Mouse (Mus musculus) right cerebral cortex, postnatal 25 days (tissue): Measurements from ENCODE around the gene Zmynd10.
"Not testable (repeated sequence)": the region's sequence is repeated elsewhere in the genome, so short reads cannot be mapped to it uniquely, and the experiment has no call there.

Source experiments
- DNase-seq: peaks from one replicate; pipeline ENCODE4 v3.0.0; 2022

Gene Zmynd10

DNA sequence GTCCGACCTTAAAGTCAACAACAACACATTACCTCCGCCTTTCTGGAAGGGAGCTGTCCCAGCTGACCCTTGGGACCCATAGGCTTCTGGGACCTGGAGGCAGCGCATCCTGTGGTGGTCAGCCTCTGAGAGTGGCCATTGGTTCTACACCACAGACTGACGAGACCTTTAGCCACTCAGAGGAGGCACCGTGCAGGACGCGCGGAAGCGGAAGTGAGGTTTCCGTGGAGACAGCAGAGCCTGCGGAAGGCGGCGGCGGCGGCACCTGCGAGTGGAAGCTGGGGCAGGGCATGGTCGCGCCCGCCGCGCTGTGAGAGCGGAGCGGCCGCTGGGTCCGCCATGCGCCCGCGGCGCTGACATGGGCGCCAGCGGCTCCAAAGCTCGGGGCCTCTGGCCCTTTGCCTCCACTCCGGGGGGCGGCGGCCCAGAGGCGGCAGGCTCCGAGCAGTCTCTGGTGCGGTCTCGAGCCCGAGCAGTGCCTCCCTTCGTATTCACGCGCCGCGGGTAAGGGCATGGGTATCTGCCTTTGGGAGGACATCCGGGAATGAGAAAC lies 16.0 kb downstream of the Zmynd10 start, which contains the start of gene Tusc2:
Tusc2 (plus strand) TSS at position 227 of the 553 bp plus-strand sequence.
- peak; percentile 96 for DNase-seq

DNA sequence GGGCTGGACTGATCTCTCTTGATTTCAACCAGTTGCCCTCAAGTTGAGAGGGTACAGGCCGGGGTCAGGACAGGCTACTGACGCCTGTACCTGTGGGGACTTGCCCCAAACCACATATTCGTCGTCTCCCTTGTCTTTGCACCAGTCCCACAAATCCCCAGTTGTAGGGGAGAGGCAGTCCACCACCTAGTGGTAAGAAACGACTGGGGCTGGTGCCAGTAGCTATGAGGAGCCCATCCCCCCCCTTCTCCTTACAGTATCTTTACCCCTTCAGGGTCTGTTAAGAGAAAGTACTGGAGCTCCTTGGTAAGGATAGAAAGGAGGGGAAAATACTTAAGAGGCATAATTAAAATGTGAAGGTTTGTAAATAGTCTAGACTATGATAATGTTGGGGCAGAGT lies 18.5 kb downstream of the Zmynd10 start:
- DNase-seq = not testable (repeated sequence)

DNA sequence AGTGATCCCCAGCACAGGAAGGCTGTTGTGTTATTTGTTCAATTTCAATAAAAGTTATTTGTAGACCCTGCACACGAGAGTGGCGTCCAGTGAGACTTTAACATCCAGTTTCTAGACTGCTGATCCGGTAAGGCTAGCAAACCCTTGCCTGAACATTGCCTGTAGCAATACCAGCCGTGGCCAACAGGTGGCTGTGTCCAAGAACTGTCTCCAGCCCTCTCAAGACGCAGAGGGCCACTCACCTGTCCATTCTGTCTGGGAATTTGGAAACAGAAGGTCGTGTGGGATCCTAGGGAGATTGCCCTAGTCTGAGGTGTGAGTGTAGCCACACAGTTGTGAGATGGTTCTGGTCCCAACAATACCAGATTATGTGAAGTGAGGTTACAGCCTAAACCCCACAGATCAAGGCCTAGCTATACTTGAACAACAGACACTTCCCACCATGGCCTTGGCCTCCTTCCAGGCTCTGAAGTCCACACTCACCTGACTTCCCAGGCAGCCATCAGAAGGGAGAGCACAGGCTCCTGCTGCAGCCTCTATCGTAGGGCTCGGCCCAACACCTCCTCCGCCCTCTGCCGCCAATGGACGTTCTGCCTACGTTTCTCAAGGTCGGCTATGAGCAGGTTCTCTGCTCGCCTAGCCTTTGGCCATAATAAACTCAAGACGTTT lies 19.1 kb downstream of the Zmynd10 start:
- peak; percentile 64 for DNase-seq

DNA sequence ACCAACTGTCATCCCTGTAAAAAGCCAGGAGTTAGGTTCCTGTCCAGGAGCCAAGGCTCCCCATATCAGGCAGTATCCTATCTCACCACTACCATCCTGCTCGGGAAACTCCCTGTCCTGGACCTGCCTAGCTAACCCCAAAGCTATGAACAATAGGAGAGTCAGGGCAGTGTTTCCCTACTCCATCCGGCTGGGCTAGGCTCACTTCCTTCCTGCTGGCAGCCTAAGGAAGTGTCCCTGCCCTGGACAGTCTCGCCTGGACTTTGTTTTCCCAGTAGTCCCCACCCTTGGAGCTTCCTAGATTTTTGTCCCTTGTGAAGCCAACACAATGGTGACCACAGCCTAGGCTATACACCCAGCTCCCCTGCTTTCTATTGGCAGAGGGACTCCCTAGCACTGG lies 19.8 kb downstream of the Zmynd10 start:
- no peak for DNase-seq

DNA sequence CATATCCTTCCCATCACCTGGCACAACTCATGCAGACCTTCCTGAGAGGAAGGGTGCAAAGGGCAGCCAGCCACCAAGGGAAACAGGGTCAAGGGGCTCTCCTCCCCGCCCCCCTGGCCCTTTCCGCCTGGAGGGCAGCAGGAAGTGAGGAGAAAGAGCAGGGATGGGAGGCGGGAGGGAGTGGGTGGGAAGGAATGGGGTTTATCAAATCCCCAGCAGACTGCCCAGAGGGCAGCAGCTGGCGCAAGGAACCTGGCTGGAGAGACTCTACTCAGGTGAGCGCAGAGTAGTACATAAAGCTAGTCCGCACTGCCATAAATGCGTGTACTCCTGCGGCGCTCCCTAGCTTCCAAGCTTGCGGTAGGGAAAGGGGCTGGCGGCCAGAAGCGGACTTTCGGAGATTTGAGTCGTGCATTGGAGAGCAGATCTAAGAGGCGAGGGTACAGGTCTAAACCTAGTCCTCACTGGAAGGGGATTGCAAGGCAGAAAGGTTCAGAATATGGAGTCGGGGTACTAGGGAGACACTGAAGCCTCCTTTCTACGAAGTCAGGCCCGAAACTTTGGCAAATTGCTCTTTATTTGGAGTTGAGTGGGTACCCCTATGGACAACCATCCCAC lies 20.7 kb downstream of the Zmynd10 start, which contains the start of gene Hyal2:
Hyal2 (plus strand) TSS at position 244 of the 618 bp plus-strand sequence.
- no peak for DNase-seq

DNA sequence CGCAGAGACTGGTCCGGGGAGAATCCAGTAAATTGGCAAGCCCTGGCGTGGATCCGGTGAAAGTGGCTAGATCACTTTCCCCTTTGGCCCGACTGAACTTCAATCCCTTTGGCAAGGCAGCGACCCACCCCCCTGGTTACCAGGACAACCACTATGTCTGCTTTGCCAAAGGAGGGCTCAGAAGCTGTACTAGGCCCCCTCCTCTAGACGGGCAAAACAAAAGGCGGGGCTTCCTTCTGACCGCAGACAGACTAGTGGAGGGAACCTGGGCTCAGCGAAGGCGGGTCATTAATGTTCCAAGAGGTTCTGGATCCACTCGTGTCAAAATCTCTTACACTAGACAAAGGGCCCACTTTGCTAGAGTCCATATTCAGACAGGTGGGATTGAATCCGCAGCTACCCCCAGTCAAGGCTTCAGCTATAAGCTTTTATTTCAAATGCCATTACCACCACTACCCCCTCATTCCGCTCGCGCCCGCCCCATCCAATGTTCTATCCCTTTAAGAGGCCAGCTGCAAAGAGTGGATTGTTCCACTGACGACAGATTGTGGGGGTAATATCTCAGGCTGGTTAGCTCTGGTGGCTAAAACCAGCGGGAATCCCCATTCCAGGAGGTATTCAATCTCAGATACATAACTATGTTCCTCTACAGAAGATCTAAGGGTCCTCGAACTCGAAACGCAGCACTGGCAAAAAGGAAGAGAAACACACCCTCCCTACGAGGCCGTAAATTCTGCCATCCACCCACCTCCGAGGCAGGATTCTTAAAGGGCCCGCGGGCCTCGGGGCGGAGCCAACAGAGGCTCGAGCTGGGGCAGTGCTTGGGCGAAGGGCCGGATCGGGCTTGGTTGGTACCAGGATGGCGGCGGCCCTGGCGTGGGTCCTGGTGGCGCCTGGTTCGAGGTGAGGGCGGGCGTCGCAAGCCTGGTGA lies 21.5 kb downstream of the Zmynd10 start:
- peak; percentile 81 for DNase-seq

DNA sequence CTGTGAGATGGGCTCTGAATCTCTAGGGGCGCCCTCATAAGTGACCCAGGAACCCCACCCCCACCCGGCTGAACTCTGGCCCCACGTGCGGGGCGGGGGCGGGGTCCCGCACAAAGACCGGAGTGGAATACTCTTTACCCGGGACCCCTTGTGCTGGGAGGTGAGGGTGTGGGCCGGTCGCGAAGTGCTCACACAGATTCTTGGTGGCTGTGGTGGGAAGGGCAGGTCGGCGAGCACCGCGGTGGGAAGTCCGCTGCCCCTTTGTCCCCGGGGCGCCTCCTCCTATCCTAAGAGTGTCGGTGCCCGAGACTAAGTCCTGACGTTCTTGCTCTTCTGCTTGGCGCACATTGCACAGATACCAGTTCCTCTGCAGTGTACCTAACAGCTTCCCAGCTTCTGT lies 22.2 kb downstream of the Zmynd10 start:
- no peak for DNase-seq

DNA sequence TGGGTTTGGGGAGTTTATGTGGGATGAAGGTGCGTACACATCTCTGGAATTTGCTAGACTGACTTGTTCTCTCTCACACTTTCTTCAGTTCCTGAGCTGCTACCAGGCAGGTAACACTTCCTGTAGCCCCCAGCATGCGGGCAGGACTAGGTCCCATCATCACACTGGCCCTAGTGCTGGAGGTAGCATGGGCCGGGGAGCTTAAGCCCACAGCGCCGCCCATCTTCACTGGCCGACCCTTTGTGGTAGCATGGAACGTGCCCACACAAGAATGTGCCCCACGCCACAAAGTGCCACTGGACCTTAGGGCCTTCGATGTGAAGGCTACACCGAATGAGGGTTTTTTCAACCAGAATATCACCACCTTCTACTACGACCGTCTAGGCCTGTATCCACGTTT lies 22.9 kb downstream of the Zmynd10 start:
- DNase-seq = no peak

DNA sequence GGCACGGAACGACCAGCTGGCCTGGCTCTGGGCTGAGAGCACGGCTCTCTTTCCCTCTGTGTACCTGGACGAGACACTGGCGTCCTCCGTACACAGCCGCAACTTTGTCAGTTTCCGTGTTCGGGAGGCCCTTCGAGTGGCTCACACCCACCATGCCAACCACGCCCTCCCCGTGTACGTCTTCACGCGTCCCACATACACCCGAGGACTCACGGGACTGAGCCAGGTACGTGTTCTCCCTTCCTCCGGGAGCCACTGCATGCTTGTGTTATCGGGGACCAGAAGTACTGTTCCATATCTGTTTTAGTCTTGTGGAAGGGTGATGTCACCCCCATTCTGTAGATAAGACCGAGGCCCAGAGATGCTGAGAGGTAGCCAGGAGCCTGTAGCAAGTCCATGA lies 23.7 kb downstream of the Zmynd10 start:
- no peak for DNase-seq

DNA sequence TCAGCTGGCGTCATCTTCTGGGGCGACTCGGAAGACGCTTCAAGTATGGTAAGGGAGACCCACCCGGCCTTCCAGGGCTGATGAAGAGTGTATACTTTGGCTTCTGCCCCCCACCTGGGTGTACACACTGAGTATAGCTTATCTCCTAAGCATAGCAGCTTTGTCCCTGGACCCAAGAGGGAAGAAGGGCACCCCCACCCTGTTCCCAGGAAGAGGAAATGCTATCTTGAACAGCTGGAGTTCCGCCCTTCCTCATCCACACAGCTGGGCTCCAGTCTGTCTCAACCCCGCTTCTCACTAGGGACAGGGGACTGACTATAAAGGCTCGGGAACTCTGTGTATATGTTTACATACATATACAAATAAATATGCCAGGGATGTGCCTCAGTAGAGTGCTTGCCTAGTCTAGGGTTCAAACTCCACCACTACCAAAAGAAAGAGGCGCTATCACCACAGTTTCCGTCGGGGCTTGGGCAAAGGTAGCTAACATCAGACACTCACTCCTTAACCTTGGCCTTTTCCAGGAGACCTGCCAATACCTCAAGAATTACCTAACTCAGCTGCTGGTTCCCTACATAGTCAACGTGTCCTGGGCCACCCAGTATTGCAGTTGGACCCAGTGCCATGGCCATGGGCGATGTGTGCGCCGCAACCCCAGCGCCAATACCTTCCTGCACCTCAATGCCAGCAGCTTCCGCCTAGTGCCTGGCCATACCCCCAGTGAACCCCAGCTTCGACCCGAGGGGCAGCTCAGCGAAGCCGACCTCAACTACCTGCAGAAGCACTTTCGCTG lies 24.6 kb downstream of the Zmynd10 start:
- DNase-seq = no peak

DNA sequence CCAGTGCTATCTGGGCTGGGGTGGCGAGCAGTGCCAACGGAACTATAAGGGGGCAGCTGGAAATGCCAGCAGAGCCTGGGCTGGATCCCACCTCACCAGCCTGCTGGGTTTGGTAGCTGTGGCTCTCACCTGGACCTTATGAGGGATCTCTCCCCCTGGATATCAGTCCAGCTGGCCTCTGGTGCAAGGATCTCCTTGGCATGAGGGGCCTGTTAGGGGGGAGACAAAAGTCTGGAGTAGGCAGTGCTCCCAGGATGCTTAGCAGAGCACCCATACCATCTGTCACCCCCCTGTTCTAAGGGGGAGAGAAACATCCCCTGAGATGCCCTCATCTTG lies 25.2 kb downstream of the Zmynd10 start:
- no peak for DNase-seq

DNA sequence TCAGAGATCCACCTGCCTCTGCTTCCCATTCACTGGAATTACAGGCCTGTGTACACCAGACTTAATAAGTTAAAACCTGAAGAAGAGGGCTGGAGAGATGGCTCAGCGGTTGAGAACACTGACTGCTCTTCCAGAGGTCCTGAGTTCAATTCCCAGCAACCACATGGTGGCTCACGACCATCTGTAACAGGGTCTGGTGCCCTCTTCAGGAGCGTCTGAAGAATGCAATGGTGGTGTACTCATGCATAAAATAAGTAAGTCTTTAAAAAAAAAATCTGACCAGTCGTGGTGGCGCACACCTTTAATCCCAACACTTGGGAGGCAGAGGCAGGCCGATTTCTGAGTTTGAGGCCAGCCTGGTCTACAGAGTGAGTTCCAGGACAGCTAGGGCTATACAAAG lies 26.7 kb downstream of the Zmynd10 start:
- DNase-seq = not testable (repeated sequence)

DNA sequence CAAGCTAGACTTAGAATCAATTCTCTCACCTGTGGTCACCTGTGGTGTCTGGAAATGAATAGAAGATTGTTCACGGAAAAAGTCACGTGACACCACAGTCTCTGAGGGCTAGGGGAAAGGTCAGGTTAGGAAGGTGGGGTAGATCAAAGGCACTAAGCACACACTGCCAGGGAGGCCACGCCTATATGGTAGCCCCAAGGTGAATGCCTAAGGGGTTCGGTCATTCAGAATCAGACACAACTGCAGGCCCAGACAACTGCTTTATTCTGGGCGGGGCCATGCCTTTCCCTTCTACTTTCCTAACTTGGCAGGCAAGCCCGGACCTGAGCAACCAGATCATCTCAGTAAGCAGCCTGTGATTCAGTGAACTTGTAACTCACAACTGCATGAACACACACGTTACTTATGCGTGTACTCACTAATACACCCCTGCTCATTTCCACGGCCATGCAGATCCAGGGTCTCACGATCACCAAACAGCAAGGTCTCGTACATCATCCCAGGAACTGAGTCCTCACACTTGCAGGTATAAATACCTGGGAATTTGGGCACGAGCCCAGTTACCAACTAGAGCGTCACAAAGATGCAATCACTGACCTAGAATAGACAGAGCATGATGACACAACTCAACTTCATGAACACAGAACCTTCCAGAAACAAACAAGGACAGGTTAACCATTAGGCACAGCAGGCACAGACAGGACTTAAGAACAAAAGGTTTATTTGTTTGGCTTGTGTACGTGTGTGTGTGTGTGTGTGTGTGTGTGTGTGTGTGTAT lies 28.7 kb downstream of the Zmynd10 start:
- DNase-seq = no peak

DNA sequence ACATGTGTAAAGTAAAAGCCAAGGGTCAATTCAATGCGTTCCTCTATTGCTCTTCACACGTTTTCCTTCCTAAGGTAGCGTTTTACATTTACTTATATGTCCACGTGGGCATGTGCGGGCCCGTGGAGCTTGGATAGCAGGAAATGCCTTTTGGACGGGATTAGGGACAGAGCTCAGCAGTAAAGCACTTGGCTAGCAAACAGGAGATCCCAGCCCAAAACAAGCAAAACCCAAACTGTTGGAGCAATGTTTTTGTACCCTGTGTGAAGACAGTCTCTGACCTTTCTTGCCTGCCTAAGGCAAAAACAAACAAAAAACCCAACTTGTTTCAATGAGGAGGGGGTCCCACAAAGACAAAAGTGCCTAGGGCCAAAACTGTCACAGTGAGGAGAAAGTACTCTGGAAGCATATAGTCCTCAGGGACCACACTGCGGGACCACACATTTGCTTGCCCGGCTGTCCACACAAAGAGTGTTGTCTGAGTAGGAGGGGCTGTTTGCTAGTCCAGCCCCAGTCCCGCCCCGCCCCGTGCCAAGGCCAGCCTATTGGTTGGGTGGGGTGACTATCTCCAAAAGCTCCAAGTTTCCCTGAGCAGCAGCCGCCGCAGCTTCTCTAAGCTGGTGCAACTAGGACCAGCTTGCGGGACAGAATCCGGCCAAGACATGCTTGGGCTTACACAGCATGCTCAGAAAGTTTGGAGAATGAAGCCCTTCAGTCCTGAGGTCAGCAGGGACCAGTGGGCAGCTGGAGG lies 29.4 kb downstream of the Zmynd10 start, which contains the start of gene Hyal1:
Hyal1 (plus strand) TSS at position 571 of the 751 bp plus-strand sequence.
- no peak for DNase-seq

DNA sequence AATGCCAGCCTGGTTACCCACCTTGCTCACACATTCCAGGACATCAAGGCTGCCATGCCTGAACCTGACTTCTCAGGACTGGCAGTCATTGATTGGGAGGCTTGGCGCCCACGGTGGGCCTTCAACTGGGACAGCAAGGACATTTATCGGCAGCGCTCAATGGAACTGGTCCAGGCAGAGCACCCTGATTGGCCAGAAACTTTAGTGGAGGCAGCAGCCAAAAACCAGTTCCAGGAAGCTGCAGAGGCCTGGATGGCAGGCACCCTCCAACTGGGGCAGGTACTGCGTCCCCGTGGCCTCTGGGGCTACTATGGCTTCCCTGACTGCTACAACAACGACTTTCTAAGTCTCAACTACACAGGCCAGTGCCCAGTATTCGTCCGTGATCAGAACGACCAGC lies 30.8 kb downstream of the Zmynd10 start:
- DNase-seq = no peak

DNA sequence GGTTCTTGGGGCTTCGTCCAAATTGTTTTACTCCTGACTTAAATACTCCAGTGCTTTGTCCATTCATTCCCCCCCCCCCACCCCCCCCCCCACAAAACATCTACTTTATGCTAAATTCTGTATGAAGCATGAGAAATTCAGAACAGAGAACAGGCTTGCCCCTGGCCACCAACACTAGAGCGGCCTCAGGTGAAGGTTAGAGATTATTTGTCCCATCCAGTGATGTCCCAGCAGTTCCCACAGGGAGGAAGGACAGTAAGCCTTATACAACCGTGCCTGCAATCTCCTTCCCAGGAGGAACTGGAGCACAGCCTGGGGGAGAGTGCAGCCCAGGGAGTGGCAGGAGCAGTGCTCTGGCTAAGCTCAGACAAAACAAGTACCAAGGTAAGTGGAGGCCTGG lies 31.5 kb downstream of the Zmynd10 start, which contains the start of gene Naa80:
Naa80 (plus strand) TSS at position 301 of the 400 bp plus-strand sequence.
- no peak for DNase-seq

DNA sequence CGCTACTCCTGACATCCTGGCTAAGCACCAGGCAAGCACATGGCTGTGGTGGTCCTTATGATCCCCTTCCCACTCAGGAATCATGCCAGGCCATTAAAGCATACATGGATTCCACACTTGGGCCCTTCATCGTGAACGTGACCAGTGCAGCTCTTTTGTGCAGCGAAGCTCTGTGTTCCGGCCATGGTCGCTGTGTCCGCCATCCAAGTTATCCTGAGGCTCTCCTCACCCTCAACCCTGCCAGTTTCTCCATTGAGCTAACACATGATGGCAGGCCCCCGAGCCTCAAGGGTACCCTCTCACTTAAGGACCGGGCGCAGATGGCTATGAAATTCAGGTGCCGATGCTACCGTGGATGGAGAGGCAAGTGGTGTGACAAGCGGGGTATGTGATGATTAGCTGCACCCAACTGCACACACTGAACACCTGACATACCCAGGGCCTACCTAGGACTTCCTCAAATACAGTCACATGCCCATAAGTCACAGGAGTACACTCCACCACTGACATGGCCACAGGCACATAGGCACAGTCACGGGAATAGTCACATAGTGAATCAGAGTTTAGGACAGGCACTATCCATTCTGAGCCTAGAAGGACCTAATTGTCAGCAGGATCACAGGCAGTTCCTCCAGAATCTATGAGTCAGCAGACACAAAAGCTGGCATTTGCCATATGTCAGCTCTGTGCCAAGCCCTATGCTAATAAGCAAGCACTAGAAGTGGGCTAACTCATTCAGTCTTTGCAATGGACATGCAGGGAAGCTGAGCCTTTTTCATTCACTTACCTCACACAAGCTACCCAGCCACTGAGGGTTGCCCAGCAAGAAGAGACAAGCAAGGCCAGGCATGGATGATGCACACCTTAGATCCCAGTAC lies 32.2 kb downstream of the Zmynd10 start:
- DNase-seq = no peak

DNA sequence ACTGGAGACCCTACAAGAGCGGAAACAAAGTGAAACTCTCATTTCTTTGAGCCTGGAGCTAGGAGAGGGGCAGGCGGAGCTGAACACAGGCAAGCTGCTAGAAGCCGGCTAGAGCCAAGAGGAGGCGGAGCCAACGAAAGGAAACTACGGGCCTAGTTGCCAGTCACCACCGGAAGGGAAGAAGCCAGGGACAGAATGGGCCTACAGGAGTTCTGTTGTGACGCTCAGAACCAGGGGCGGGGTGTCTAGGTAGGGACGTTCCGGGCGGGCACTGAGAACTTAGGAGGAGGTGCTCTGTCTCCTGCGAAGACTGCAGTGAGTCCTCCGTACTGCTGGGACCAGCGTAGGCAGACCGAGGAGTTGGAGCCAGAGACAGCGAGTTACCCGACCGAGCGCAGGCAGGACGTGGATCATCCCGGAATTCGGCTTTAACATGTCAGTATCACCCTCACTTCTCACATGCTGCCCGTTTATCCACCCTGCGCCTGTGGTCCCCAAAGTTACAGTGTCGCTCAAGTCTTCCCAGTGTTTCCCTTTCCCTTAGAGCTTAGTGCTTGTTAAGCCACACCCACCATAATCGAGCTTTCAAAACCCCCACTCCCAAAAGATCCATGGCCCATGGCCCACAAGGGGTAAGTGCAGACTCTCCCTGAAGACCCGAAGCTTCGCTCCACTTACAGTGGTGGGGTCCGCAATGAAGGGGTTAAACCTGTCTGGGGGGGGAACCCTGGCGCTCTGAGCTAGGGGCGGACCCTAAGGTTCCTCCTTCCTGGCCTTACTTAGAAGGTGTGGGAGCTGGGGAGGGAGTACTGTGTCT lies 33.6 kb downstream of the Zmynd10 start, which contains the start of gene Hyal3:
Hyal3 (plus strand) TSS at position 318 of the 817 bp plus-strand sequence.
- peak; percentile 88 for DNase-seq

DNA sequence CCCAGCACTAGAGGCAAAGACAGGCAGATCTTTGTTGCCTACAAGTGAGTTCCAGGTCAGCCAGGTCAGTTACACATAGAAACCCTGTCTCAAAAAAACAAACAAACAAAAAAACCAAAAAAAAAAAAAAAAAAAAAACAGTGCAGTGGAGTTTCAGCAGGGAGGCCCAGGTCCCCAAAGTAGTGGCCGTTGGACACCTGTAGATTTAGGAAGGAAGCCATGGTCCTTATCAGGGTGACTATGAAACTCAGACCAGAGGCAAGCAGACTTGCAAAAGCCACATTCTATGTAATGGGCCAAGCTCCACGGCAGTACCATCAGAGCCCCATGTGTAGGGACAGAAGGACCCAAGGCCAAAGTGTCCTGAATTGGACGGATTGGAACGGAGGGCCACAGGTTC lies 34.5 kb downstream of the Zmynd10 start:
- DNase-seq = no peak
